Mouse (Mus musculus): ENCODE measurements around the gene Adam10.

- TF ChIP-seq CTCF (IDR thresholded peaks at IDR 0.05; ENCODE audit: low read depth) (no peak), EP300 (IDR thresholded peaks at IDR 0.05; ENCODE audit: low read depth) (peak; percentile 91)
These were observed 9.6 kb upstream of the Adam10 start for GRCm38 (mm10) chr9:70669197-70669596.

All from liver, embryonic 14.5 days (tissue).